Mouse (Mus musculus): ENCODE measurements around the gene Pik3cg.

- TF ChIP-seq CTCF (IDR thresholded peaks at IDR 0.05; ENCODE audit: extremely low read depth, insufficient read depth, low read length) (no peak), POLR2A (IDR thresholded peaks at IDR 0.05; ENCODE audit: extremely low read depth, insufficient read depth, low read length) (no peak)
Measured at GRCm38 (mm10) chr12:32194358-32194757, 14.1 kb downstream of the Pik3cg start.
